1 mouse cellular context compared by ENCODE assay signal in the genomic region with DNA sequence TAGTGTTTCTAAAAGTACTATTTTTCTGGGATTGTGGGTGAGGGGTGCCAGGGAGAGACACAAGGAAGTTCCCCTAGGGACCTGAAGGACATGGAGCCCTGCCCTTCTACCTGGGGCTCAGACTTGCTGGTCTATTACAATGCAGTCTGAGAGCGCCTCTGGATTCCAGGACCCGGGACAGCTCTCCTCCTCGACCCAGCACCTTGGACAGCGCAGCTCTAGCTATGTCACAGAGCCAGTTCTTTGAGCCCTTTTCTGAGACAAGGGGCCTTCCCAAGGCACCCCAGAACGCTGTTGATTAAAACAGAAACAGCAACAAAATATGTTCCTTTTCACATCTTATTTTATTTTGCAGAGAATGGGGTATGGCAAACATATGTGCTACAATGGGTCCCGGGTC.
TF ChIP-seq lines count a peak whose summit lies in the region.

No protein-coding gene starts in this region.

TF ChIP-seq in CH12.LX, 34 proteins besides CTCF, POLR2A, EP300 and RAD21:
- TF ChIP-seq MAFK (IDR thresholded peaks at IDR 0.05; ENCODE audit: insufficient replicate concordance, low read length) (no peak), SIN3A (IDR thresholded peaks at IDR 0.05; ENCODE audit: low read length) (peak; percentile 99), JUN (IDR thresholded peaks at IDR 0.05; ENCODE audit: insufficient read depth, low read depth, low read length) (no peak), ZC3H11A (IDR thresholded peaks at IDR 0.05; ENCODE audit: low read depth, low read length) (no peak), ELF1 (IDR thresholded peaks at IDR 0.05; ENCODE audit: low read depth, low read length) (no peak), ZKSCAN1 (IDR thresholded peaks at IDR 0.05; ENCODE audit: borderline replicate concordance, low read depth, low read length) (no peak), UBTF (IDR thresholded peaks at IDR 0.05; ENCODE audit: low read depth, low read length) (no peak), MXI1 (IDR thresholded peaks at IDR 0.05; ENCODE audit: low read depth, low read length) (peak; percentile 83)
